Mouse (Mus musculus) small intestine, adult 2 months (tissue): ENCODE data around the gene Adgra1. TPM values are rescaled to one million over a fixed set of nuclear protein-coding genes. Genes with fewer than 3 reads are reported as not detected.

Experiments used
- H3K27ac ChIP-seq: fragments of 200-500 bp; 2 replicates; pipeline ENCODE4 v1.5.1; 2012; ENCODE audit warnings: low read depth, low read length, control low read depth, inconsistent platforms; ENCODE audit not compliant: insufficient read depth
- H3K27me3 ChIP-seq: fragments of 200-500 bp; 2 replicates; pipeline ENCODE4 v1.6.1; 2012; ENCODE audit warnings: mild to moderate bottlenecking, moderate library complexity, low read length, inconsistent platforms; ENCODE audit not compliant: control insufficient read depth, insufficient read depth
- H3K36me3 ChIP-seq: fragments of 200-500 bp; 2 replicates; pipeline ENCODE4 v1.6.1; 2012; ENCODE audit warnings: mild to moderate bottlenecking, low read length, control low read depth, inconsistent platforms; ENCODE audit not compliant: control insufficient read depth, insufficient read depth
- H3K4me1 ChIP-seq: fragments of 200-500 bp; 2 replicates; pipeline ENCODE4 v1.6.1; 2012; ENCODE audit warnings: low read length, inconsistent platforms, mixed read lengths; ENCODE audit not compliant: control insufficient read depth, insufficient read depth, insufficient read length
- H3K4me3 ChIP-seq: fragments of 200-500 bp; 2 replicates; pipeline ENCODE4 v1.5.1; 2012; ENCODE audit warnings: low read depth, mild to moderate bottlenecking, control low read depth, inconsistent platforms, low read length, moderate library complexity
- CTCF ChIP-seq: fragments of 200-500 bp; IDR thresholded peaks from 2 replicates; pipeline ENCODE4 v1.5.1; 2012; ENCODE audit warnings: low read depth, mild to moderate bottlenecking, control low read depth, inconsistent platforms, low read length, moderate library complexity, mixed read lengths; ENCODE audit not compliant: insufficient replicate concordance, insufficient read length; ENCODE audit errors: extremely low read depth
- POLR2A ChIP-seq: fragments of 200-500 bp; IDR thresholded peaks from 2 replicates; pipeline ENCODE4 v1.6.1; 2012; ENCODE audit warnings: low read depth, mild to moderate bottlenecking, control low read depth, inconsistent platforms, low read length, moderate library complexity
- WGBS: fragments of 180-500 bp; shearing (Covaris S2); methylation state at CpG from one replicate; pipeline ENCODE4 v1.1.7; 2018; 5-methylcytosine and 5-hydroxymethylcytosine counted together
- polyA plus RNA-seq: library from polyadenylated mRNA; depleted of rRNA; stranded (reverse); fragments of >200 nt; gene quantifications from 2 replicates; pipeline ENCODE4 v1.2.3, GENCODE M21; 2012; rRNA removed

Gene Adgra1
- 0.11 and 0.25 TPM in 2 replicates for polyA plus RNA-seq

DNA sequence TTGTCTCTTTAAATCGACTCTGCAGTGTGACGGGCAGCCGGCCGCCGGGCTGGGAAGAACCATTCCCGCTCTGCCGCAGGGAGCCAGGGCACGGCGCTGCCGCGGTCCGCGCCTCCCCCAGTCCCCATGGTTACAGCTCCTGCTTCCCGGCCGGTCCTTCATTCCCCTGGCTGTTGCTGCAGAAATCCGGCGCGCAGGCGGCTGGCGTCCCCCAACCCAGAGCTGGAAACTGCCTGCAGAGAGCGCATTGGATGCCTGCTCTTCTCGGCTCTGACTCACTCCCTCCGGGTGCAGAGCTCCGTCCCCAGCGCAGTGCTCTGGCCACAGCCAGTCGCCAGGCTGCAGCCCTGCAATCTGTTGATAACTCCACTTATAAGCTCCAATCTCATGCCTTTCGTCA lies at the start of gene Adgra1:
Adgra1 (plus strand) TSS at position 139 of the 400 bp plus-strand sequence.
- TF ChIP-seq POLR2A, result no peak
- TF ChIP-seq CTCF, result no peak
- Histone ChIP-seq H3K27me3 (peaks cover 4% of the 10 kb centered on the region; the same call in 1 of the 2 replicates), H3K4me1 (no peaks in the 10 kb centered on the region), H3K27ac (no peak within 1 kb of the TSS), H3K4me3 (no peak within 1 kb of the TSS), H3K36me3 (no peaks in the 10 kb centered on the region)
- 2% methylated on average over 27 of the region's 27 CpGs for WGBS

DNA sequence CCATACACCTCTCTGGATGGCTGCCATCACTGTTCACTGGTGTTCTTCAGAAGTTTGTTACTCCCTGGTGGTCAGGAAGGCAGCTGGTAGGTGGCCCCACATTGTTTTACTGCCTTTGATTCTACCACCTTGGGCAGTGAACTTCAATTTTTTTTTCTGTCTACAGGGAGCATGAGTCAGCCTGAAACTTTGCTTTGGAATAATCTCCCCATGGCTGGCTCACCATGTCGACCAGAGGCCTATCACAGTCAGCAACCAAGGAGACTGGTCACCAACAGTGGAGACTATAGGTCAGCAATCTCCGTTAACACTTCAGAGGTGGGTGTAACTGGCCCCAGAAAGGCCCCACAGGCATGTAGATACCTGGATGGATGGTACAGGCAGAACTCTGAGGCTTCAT lies 46.6 kb upstream of the Adgra1 start:
- no peaks in the 10 kb centered on the region for H3K4me1 ChIP-seq
- TF ChIP-seq POLR2A (no peak), CTCF (no peak)
- H3K36me3 ChIP-seq, result no peaks in the 10 kb centered on the region
- no peak overlapping the region for H3K27ac ChIP-seq
- H3K27me3 ChIP-seq, result no peaks in the 10 kb centered on the region
- 60% methylated on average over 2 of the region's 2 CpGs for WGBS
- no peak overlapping the region for H3K4me3 ChIP-seq

DNA sequence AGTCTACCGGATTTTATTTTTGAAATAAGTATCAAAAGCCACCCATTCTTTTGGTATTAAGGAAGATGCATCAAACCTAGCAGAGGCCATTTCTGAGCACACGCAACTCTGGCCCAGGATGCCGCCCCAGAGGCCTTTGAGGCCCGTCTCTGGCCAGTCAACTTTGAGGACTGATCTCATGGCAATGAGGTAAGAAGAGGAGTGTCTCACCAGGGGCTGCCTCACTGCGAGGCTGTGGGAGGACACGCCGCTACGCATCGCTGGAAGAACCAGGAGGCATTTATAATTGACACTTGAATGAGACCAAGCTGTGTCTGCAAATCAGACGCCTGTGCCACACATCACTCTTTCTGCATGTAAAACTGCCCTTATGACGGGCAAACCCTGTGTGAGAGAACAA lies 45.0 kb upstream of the Adgra1 start:
- no peak for TF ChIP-seq POLR2A
- no peak for TF ChIP-seq CTCF
- Histone ChIP-seq H3K4me1 (no peaks in the 10 kb centered on the region), H3K4me3 (no peak overlapping the region), H3K36me3 (no peaks in the 10 kb centered on the region), H3K27me3 (no peaks in the 10 kb centered on the region), H3K27ac (no peak overlapping the region)
- WGBS, result 90% methylated on average over 11 of the region's 11 CpGs

DNA sequence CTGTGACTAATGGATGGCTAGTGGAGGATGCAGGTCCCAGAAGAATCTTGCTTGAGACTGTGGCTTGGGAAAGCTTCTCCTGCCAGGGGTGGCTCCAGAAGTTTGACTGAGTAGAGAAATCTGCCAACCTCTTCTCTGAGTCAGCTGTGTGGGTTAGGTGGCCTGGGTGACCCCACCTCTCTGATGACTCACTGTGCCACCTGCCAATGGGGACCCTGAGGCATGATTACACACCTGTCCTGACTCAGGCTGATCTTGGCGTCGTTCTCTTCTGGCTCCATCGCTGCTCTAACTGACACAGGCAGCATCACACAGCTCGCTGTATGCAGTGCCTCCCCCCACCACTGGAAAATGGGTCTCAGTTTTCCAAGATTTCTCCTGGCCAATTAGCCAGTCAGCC lies 44.3 kb upstream of the Adgra1 start:
- no peaks in the 10 kb centered on the region for H3K4me1 ChIP-seq
- H3K27me3 ChIP-seq, result no peaks in the 10 kb centered on the region
- 50% methylated on average over 4 of the region's 4 CpGs for WGBS

DNA sequence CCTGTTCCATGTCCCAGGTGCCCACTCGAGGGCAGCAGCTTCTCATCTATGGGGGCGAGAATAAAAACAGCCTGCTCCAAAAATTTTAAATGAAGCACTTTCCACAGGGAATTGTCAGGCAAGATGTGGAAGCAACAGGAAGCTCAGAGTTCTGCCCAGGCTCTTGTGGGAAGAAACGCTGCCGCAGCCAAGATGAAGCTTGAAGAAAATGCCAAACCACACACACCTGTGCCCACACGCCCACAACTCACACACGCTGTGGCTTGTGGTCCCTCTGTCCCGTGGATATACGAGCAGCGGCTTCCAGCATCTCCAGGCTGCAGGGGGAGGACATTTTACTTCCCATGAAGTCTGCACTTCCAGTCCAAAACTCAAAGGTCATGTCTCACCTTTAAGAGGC lies 42.4 kb upstream of the Adgra1 start:
- Histone ChIP-seq H3K36me3 (no peaks in the 10 kb centered on the region), H3K4me3 (no peak overlapping the region), H3K27ac (no peak overlapping the region), H3K4me1 (no peaks in the 10 kb centered on the region), H3K27me3 (no peaks in the 10 kb centered on the region)
- TF ChIP-seq POLR2A (no peak), CTCF (no peak)
- WGBS, result 67% methylated on average over 9 of the region's 9 CpGs

More for the DNA sequence above, 44.3 kb upstream of the Adgra1 start:
- Histone ChIP-seq H3K36me3 (no peaks in the 10 kb centered on the region), H3K4me3 (no peak overlapping the region), H3K27ac (no peak overlapping the region)
- TF ChIP-seq CTCF, result no peak
- no peak for TF ChIP-seq POLR2A

DNA sequence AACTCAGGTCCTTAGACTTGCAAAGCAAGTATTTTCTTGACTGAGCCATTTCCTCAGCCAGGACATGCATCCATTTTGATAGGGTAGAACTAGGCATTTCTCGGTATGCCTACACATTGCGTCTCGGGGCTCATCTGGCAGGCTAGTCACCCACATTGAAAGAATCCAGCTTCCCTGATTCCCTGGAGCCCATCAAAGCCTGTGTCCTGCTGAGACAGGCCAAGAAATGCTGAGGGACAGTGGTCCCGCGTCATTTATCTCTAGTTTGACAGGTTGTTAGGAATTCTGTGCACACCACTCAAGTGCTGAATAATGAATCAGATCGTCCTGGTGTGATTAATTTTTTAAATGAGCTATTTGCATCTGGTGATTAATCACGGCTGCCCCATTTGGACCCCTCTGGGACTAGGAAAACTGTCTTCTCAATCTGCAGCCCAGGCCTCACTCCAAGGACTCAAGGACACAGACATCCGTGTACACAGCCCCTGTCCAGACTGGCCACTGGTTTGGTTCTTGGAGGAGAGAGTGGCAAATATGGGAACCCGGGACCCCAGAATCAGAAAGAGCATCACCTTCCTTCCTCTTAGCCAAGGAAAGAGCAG lies 38.9 kb upstream of the Adgra1 start:
- TF ChIP-seq POLR2A (no peak), CTCF (no peak)
- WGBS, result 80% methylated on average over 9 of the region's 9 CpGs
- no peak overlapping the region for H3K4me3 ChIP-seq
- H3K4me1 ChIP-seq, result no peaks in the 10 kb centered on the region
- H3K27me3 ChIP-seq, result no peaks in the 10 kb centered on the region
- H3K27ac ChIP-seq, result no peak overlapping the region
- H3K36me3 ChIP-seq, result no peaks in the 10 kb centered on the region

DNA sequence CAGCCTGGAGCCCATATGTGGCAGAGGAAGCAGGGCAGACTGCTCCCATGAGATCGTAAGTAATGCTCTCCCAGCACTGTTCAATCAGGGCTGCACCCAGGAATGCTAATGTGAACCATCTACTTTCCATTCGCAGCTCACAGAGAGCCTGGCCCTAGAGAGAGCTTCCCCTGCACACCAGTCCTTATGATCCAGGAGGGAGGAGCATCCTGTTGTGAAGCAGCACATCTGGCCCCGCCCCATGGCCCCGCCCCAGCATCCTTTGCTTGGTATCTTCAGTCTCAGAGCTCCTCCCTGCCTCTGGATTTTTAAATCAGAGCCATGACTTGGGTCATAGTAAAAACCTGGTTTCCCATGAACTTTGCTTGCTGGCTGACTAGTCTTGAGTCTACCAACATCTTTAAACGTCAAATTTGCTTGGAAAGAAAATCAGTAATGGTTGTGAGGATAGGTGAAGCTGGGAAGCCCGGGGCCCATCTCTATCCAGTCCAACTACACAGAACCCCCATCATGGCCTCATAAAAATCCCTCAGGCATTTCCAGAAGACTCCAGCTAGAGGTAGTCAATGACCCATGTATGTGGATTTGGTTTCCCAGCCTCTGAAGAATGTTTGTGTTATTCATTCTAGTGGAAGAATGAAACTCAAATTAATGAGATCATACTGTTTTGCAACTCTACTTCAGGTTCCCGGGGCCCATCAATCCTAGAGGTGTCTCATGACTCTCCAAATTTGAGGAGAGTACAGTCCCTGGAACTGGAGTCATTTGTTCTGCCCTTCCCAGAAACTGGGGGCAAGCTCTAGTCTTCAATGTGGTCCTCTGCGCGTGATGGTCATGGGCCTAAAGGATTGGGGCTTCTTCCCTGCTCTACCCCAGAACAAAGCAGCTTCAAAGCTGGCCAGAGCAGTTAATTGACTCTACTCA lies 36.5 kb upstream of the Adgra1 start:
- Histone ChIP-seq H3K36me3 (no peaks in the 10 kb centered on the region), H3K4me3 (no peak overlapping the region), H3K27ac (no peak overlapping the region), H3K27me3 (no peaks in the 10 kb centered on the region), H3K4me1 (no peaks in the 10 kb centered on the region)
- 73% methylated on average over 9 of the region's 9 CpGs for WGBS
- TF ChIP-seq POLR2A (no peak), CTCF (no peak)
